Mouse (Mus musculus) megakaryocyte progenitor cell, adult 5-6 weeks (primary cell): ENCODE results near the gene Serpina9. TPM values are rescaled to one million over a fixed set of nuclear protein-coding genes. Genes with fewer than 3 reads are reported as not detected.

Source experiments
- ATAC-seq: replicated peaks from 2 replicates; pipeline ENCODE4 v1.8.0; 2016; ENCODE audit warnings: mild to moderate bottlenecking, moderate TSS enrichment, inconsistent platforms; ENCODE audit not compliant: poor library complexity
- total RNA-seq, 2 experiments: library from RNA; stranded (forward) in 1 of 2; stranded (reverse) in 1 of 2; fragments of 157-497, 149-512 nt in 1 of 2; fragments of 200-1000 nt in 1 of 2; gene quantifications; 2 replicates each; pipeline versions ENCODE4 v1.2.3 to v1.2.4; 2015 to 2017

Gene Serpina9
- not detected in 2 replicates for total RNA-seq (2015)
- not detected in 2 replicates for total RNA-seq (2017)

DNA sequence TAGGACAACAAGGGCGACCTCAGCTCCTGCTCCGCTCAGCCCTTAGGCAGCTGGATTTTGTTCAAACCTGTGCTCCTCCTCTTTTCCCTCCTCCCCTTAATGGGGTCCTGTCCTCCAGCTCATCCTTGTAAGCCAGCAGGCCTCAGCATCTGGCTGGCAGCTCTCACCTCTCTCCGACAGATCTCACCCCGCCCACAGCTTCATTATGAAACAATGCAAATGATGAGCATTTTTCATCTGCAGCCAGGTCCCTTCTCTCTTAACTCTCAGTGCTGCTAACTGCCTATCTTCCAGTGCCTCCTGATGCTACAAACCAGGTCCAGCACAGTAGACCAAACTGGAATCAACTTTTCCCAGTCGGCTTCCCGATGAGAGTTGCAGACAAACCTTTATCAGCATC lies at the start of gene Serpina9:
TSS of gene Serpina9 (minus strand) at position 136 of the 400 bp plus-strand sequence.
- ATAC-seq, result no peak

GRCm38 (mm10) chr12:104061862-104062261 lies 48.3 kb upstream of the Serpina9 start:
- peak; percentile 64 for ATAC-seq

- ATAC-seq, result no peak
Measured at GRCm38 (mm10) chr12:104060126-104060525, 46.6 kb upstream of the Serpina9 start.

GRCm38 (mm10) chr12:104057531-104057930 lies 44.0 kb upstream of the Serpina9 start:
- ATAC-seq, result no peak

DNA sequence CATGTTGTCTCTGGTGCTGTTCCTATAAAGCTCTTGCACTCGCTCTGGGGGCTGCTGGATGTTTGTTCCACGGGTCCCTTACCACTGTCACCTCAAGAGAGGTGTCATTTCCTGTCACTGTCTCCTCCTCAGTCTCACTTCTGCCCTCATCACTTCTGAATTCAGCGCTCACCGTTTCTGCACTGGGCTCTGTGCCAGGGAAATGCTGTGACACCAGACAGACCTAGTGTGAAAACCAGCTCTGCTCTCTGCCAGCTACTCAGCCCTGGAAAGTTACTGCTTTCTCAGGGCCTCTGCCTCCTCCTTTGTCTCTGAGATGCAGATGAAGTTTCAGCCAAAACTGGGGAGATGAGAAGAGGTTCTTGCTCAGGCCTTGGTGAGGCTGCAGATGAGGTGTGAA lies 43.5 kb upstream of the Serpina9 start:
- ATAC-seq, result peak; percentile 21

GRCm38 (mm10) chr12:104055755-104056154 lies 42.2 kb upstream of the Serpina9 start:
- ATAC-seq, result no peak

DNA sequence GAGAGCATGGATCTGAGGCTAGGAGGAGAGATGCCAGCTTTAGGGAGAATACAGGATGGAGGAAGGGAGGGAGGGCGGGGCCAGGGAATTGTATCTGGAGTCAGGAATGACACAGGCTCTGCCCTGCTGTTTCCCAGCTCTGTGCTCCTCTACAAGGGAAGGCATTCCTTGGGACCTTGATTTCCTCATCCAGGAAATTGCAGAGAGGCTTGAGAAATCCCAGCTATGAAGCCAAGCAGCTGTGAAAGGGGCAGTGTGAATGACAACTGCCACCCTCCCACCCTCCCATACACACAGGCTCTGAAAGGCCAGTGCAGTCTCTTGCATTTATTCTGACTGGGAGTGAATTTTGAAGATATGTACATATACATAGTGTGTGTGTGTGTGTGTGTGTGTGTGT lies 40.4 kb upstream of the Serpina9 start:
- ATAC-seq, result no peak

GRCm38 (mm10) chr12:104045713-104046112 lies 32.2 kb upstream of the Serpina9 start:
- ATAC-seq, result no peak

DNA sequence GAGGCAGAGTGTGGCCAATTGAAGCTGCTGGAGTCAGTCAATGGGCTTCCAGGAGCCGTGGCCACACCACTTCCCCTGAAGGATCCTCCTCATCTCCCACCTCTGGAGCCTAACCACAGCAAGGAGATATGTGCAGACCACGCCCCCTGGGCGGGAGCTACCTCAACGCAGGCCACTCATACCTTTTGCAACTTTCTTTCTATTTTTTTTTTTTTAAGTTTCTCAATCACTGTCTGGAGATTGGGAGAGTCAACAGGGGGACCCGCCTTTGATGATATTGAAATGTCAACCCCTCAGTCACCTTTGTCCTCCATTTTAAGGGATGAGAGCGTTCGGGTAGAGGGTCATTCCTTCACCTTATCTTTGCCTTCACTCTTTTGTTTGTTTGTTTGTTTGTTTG lies 30.8 kb upstream of the Serpina9 start, which contains the start of gene Serpina12:
TSS of gene Serpina12 (minus strand) at position 101 of the 400 bp plus-strand sequence.
- no peak for ATAC-seq

GRCm38 (mm10) chr12:104042753-104043152 lies 29.2 kb upstream of the Serpina9 start:
- peak; percentile 79 for ATAC-seq

GRCm38 (mm10) chr12:104041401-104041800 lies 27.8 kb upstream of the Serpina9 start:
- ATAC-seq, result peak; percentile 74

DNA sequence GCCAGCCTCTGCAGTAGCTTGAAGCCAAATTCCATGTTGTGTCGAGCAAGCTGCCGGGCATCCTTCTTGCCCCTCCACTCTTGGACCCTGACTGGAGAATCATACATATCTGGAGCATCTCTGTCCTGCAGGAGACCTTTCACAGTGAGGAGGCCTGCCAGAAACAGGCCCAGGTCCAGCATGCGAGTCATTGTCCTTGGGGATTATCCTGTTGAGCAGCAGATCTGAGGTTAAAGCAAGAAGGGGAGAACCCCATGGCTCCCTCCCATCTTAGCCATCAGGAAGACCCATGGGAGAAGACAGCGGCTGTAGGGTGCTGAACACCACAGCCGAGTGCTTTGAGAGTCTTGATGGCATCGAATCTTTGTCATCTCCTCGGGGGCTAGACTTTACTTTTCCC lies 24.6 kb upstream of the Serpina9 start:
- ATAC-seq, result no peak

GRCm38 (mm10) chr12:104033752-104034151 lies 20.2 kb upstream of the Serpina9 start:
- ATAC-seq, result no peak

DNA sequence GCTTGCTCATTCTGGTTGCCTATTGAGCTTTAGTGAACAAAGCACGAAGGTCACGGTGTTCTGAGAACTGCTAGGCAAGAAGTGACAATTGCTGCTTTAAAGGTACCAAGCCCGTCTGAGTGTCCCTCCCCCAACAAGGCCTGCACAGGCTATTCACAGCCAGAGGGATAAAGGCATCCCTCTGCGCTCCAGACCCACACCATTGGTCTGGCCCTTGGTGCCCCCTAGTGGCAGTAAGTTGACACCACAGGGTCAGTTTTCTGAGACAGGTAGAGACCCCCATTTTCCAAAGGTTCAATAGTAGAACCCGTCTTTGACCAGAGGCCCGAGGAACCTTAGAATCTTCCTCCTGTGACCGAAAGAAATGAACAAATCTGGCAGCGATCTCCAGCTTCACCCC lies 16.4 kb upstream of the Serpina9 start:
- peak; percentile 81 for ATAC-seq

GRCm38 (mm10) chr12:104015280-104015679 lies 1.7 kb upstream of the Serpina9 start:
- no peak for ATAC-seq

DNA sequence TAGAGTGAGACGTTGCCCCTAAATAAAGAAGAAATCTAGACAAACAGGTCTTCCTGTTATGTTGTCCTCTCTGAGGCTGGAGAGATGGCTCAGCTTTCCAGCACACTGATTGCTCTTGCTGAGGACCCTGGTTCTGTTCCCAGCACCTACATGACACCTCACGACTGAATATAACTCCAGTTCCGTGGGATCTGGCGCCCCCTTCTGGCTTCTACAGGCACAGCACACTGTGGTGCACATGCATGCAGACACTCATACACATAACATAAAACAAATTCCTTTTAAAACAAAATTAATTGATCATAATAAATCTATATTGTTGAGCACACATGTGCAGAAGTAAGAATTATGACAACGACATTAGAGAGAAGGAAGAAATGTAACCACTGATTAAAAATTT lies 8.9 kb downstream of the Serpina9 start:
- ATAC-seq, result no peak

- ATAC-seq, result peak; percentile 71
Measured at GRCm38 (mm10) chr12:104003238-104003612, 10.3 kb downstream of the Serpina9 start.

DNA sequence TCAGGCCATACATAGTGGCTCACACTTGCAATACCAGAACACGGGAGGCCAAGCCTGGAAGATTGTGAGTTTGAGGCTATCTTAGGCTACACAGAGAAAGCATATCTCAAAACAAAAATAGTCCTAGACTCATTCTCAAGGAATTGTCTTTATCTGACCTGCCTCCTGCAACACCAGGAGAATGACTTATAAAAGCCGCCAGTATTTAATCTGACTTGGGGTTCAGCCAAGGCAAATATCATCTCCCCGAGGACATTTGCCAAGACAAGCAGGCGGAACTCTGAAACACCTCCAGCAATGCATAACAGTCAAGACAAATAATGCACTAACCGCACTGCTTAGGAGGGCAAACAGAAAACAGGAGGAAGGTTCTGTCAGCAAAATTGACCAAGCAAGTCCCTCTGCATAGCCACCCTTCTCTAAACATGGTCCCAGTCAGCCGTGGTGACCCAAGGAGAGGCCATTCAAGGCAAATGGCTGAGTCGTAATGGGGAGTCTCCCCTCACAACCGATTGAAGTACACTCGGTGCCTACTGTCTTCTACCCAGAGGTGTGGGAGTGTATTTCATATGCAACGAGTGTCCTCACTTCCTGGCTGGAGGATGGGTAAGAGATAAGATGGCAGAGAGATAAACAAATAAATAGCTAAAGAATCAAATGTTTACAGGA lies 10.9 kb downstream of the Serpina9 start:
- ATAC-seq, result no peak

DNA sequence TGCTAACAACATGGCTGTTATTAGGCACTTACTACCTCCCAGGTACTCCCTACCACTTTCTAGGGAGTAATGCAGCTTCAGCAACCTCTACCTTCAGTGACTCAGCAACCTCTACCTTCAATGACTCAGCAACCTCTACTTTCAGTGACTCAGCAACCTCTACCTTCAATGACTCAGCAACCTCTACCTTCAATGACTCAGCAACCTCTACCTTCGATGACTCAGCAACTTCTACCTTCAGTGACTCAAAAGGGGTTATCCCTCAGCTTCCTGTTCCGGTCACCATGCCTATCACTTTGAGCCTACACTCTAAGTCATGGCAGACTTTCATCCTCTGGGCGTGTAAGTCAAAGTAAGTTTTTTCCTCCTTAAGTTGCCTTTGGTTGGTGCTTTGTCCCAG lies 13.0 kb downstream of the Serpina9 start:
- peak; percentile 49 for ATAC-seq

GRCm38 (mm10) chr12:103999611-104000010 lies 13.9 kb downstream of the Serpina9 start:
- ATAC-seq, result no peak

- no peak for ATAC-seq
Measured at GRCm38 (mm10) chr12:103996513-103996912, 17.0 kb downstream of the Serpina9 start.

DNA sequence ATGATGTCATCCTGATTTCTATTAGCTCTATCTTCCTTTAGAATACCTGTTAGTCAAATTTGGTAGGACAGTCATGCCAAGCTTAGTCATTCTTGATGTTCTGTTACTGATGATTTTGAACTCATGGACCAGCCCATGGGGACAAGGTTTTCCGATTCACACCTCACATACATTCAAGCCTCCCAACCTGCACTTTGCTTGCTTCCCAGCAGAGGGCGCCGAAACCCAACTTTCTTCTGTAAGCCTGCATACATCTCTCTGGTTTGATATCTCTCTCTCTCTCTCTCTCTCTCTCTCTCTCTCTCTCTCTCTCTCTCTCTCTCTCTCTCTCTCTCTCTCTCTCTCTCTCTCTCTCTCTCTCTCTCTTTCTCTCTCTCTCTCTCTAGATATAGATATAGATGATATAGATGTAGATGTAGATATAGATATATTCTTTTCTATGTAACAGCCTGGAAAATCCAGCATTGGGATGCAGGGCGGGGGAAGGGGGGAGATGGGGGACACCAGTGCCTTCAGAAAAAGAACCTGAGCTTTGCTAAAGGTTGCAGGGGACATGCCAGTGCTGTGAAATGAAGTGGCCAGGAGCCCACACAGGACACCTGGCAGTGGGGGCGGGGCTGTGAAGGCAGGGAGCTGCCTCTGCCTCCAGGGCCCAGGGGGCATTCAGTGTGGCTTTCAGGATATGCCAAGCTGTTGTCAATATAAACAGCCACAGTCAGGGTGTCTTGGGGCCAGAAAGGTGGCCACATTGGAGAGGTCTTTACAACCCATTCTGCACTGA lies 18.1 kb downstream of the Serpina9 start:
- peak; percentile 68 for ATAC-seq
